Mouse (Mus musculus) ES-E14 (cell line): ENCODE data around the gene Scube3.

ENCODE experiments used
- CHD2 ChIP-seq: IDR thresholded peaks from 2 replicates; pipeline ENCODE4 v1.6.1; 2014; ENCODE audit warnings: mild to moderate bottlenecking, low read depth, low read length, inconsistent platforms
- ZNF384 ChIP-seq: IDR thresholded peaks from 2 replicates; pipeline ENCODE4 v1.6.1; 2012; ENCODE audit warnings: low read depth, low read length, inconsistent platforms

DNA sequence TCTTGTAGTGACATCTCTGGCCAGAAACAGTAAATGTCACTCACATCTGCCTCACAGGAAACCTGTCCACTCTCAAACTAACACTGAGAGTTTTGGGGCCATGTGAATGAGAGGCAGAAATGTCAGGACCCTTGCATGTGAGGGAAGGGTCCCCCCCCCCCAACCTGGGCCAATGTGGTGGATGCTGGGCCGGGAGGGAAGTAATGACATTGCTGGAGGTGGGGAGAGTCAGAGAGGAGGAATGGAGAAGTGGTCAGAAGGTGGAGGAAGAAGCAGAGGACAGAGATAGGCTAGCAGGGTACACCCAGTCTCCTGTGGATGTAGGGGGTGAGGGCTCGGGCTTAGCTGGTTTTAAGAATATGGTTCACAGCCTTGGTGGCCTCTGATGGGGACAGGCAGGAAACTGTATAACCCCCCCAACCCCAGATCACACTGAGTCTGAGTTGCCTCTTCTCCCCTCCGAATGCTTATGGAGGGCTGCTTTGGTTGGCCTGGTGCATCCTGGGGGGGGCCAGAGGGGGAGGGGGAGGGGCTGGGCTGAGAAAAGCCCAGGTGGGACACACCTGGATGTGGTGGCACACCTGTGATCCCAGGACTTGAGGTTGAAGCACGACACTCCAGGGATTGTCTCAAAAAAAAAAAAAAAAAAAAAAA is 67.6 kb downstream of the Scube3 start:
- TF ChIP-seq ZNF384 = no peak
- TF ChIP-seq CHD2 = no peak
